Mouse (Mus musculus) megakaryocyte, embryonic 14.5 days (primary cell): ENCODE data around the gene Btbd35f6. TPM values are rescaled to one million over a fixed set of nuclear protein-coding genes. Genes with fewer than 3 reads are reported as not detected.
"Not testable (repeated sequence)": the region's sequence is repeated elsewhere in the genome, so short reads cannot be mapped to it uniquely, and the experiment has no call there.

Experiments used
- H3K27me3 ChIP-seq: replicated peaks from 2 replicates; pipeline ENCODE3; 2012; ENCODE audit warnings: inconsistent platforms
- H3K36me3 ChIP-seq: replicated peaks from 2 replicates; pipeline ENCODE3; 2012; ENCODE audit warnings: low read length, inconsistent platforms, mixed read lengths
- H3K4me1 ChIP-seq: 2 replicates; pipeline ENCODE4 v1.6.1; 2012; ENCODE audit warnings: inconsistent platforms
- H3K4me3 ChIP-seq: replicated peaks from 2 replicates; pipeline ENCODE3; 2012; ENCODE audit warnings: moderate library complexity, mild to moderate bottlenecking, inconsistent platforms
- H3K9me3 ChIP-seq: 2 replicates; pipeline ENCODE4 v1.6.1; 2012; ENCODE audit warnings: inconsistent platforms
- polyA plus RNA-seq: library from polyadenylated mRNA; stranded (reverse); fragments of >175 nt; gene quantifications from 2 replicates; pipeline ENCODE4 v1.2.3, GENCODE M21; 2012; ENCODE audit warnings: low replicate concordance; ENCODE audit not compliant: insufficient read depth

The Btbd35f6 gene
- not detected in 2 replicates for polyA plus RNA-seq

DNA sequence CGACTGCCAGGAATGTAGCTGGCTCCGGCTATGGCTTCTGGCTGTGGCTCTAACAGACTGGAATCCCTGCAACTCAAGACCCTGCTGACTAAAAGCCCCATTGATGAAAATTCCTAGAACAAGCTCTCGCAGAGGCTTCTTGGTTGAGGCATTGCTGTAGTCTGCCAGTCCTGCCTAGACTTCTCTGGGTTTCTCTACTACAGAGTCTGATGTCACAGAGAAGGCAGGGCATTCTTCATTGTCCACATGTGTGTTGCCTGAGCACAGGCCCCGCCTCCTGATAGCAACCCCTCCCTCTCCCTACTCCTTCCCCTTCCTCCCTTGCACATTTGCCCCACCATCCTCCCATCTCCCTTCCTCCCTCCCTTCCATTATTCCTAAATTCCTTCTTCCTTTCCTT is at the start of gene Btbd35f6:
TSS of gene Btbd35f6 (minus strand) at position 101 of the 400 bp plus-strand sequence.
- H3K27me3 ChIP-seq, H3K4me1 ChIP-seq, H3K36me3 ChIP-seq, H3K4me3 ChIP-seq, H3K9me3 ChIP-seq: not testable (repeated sequence)

DNA sequence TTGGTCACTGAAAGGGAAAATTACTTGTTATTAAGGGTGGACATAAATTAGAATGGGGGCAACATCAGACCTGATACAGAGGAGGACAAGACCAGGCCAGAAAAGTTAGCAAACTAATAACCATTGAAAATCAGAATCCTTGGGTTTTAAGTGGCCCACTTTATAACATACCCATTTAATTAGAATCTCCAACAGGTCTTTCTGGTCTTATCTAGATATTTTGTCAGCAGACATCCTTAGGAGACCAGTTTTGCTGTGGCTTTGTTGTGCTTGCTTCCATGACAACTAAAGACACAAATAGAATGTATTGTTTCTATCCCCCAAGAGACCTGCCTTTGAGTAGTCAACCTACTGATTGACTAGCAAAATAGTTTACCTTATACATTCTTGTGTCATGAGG is 30.4 kb upstream of the Btbd35f6 start, which contains the start of gene Gm21870:
TSS of gene Gm21870 (minus strand) at position 101 of the 400 bp plus-strand sequence.
- not testable (repeated sequence) for H3K4me3 ChIP-seq, H3K36me3 ChIP-seq, H3K27me3 ChIP-seq, H3K9me3 ChIP-seq, H3K4me1 ChIP-seq

DNA sequence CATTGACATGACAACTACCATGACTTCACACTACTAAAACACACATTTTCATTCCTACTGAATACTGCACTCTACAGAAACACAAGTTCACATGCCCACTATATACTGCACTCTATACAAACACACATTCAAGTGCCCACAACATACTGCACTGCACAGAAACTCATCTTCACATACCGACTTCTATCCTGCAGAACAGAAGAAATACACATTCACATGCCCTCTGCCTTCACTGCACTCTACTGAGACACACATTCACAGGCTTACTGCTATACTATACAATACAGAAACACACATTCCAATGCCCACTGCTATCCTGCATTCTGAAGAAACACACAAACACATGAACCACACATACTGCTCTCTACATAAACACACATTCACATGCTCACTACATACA is 26.1 kb downstream of the Btbd35f6 start:
- not testable (repeated sequence) for H3K4me3 ChIP-seq, H3K36me3 ChIP-seq, H3K27me3 ChIP-seq, H3K9me3 ChIP-seq, H3K4me1 ChIP-seq

DNA sequence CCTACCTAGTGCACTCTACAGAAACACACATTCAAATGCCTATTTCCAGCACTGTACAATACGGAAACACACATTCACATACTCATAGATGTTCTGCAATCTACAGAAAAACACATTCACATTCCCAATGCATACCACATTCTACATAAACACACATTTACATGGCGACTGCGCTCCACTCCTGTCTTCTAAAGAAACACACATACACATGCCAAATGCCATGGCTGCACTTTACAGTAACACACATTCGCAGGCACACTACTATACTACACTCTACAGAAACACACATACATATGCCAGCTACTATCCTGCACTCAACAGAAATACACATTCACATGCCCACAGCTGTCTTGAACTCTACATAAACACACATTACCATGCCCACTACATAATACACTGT is 28.1 kb downstream of the Btbd35f6 start:
- H3K27me3 ChIP-seq, H3K4me1 ChIP-seq: not testable (repeated sequence)

DNA sequence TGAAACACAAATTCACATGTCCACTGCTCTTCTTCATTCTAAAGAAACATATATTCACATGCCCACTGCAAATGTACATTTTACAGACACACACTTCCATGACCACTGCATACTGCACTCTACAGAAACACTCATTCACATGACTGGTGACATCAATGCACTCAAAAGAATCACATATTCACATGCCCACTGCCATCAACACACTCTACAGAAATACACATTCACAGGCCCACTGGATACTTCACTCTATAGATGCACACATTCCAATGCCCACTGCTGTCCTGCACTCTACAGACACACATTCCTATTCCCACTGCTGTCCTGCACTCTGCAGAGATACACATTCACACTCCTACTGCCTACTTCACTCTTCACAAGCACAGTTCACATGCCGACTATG is 30.0 kb downstream of the Btbd35f6 start:
- H3K4me3 ChIP-seq, H3K36me3 ChIP-seq, H3K27me3 ChIP-seq, H3K4me1 ChIP-seq, H3K9me3 ChIP-seq: not testable (repeated sequence)

More for the DNA sequence above, 28.1 kb downstream of the Btbd35f6 start:
- not testable (repeated sequence) for H3K36me3 ChIP-seq, H3K4me3 ChIP-seq, H3K9me3 ChIP-seq

DNA sequence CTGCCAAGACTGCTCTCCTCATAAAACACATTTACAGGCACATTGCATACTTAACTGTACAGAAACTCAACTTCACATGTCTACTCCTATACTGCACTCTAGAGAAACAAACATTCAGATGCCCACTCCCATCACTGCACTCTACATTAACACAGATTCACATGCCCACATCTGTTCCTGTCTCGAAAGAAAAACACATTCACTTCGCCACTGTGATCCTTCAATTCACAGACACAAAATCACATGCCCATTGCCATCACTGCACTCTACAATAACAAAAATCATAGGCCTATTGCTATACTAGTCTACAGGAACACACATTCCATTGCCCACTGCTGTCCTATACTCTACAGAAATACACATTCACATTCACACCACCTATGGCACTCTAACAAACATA is 30.9 kb downstream of the Btbd35f6 start:
- not testable (repeated sequence) for H3K4me1 ChIP-seq, H3K36me3 ChIP-seq, H3K9me3 ChIP-seq, H3K27me3 ChIP-seq, H3K4me3 ChIP-seq

Other genes starting within 250 kb of the Btbd35f6 start
- not detected in 2 replicates for gene Gm21870, start 30.3 kb upstream of the Btbd35f6 start, polyA plus RNA-seq
- not detected in 2 replicates for gene Btbd35f9, start 205.0 kb upstream of the Btbd35f6 start, polyA plus RNA-seq